Mouse (Mus musculus) liver, embryonic 15.5 days (tissue): ENCODE data around the gene Fam110a. TPM values are rescaled to one million over a fixed set of nuclear protein-coding genes. Genes with fewer than 3 reads are reported as not detected.

ENCODE experiments used
- ATAC-seq: fragments of 200-750 bp; cut with Nextera tagmentation; 2 replicates; pipeline ENCODE4 v1.8.0; 2017; ENCODE audit warnings: moderate number of reproducible peaks, mild to moderate bottlenecking, moderate library complexity; ENCODE audit not compliant: insufficient read depth
- H3K27ac ChIP-seq: fragments of 300-500 bp; sonication (generic); replicated peaks from 2 replicates; pipeline ENCODE4 v1.5.1; 2015; ENCODE audit warnings: mild to moderate bottlenecking, inconsistent platforms
- H3K27me3 ChIP-seq: fragments of 300-500 bp; sonication (generic); 2 replicates; pipeline ENCODE4 v1.6.1; 2015; ENCODE audit warnings: mild to moderate bottlenecking, inconsistent platforms
- H3K36me3 ChIP-seq: fragments of 300-500 bp; sonication (generic); replicated peaks from 2 replicates; pipeline ENCODE4 v1.6.1; 2015; ENCODE audit warnings: moderate library complexity, mild to moderate bottlenecking, inconsistent platforms
- H3K4me1 ChIP-seq: fragments of 300-500 bp; sonication (generic); replicated peaks from 2 replicates; pipeline ENCODE4 v1.6.1; 2015; ENCODE audit warnings: inconsistent platforms
- H3K4me2 ChIP-seq: fragments of 300-500 bp; sonication (generic); 2 replicates; pipeline ENCODE4 v1.6.1; 2015; ENCODE audit warnings: moderate library complexity, mild to moderate bottlenecking, inconsistent platforms
- H3K4me3 ChIP-seq: fragments of 300-500 bp; sonication (generic); replicated peaks from 2 replicates; pipeline ENCODE4 v1.5.1; 2015; ENCODE audit warnings: mild to moderate bottlenecking, inconsistent platforms
- H3K9ac ChIP-seq: fragments of 300-500 bp; sonication (generic); 2 replicates; pipeline ENCODE4 v1.6.1; 2015; ENCODE audit warnings: moderate library complexity, mild to moderate bottlenecking, inconsistent platforms
- H3K9me3 ChIP-seq: fragments of 300-500 bp; sonication (generic); replicated peaks from 2 replicates; pipeline ENCODE4 v1.6.1; 2016; ENCODE audit warnings: inconsistent platforms
- WGBS: fragments of 180-500 bp; shearing (Covaris S2); methylation state at CpG from one replicate; pipeline ENCODE4 v1.1.7; 2015; ENCODE audit warnings: mixed read lengths; ENCODE audit not compliant: insufficient replicate concordance; 5-methylcytosine and 5-hydroxymethylcytosine counted together
- polyA plus RNA-seq: library from polyadenylated mRNA; unstranded; fragments of >200 nt; fragmentation: Nextera tagmentation; extraction: Ambion mirVana; gene quantifications from 2 replicates; pipeline ENCODE4 v1.2.1, GENCODE M21; 2015

The Fam110a gene
- polyA plus RNA-seq, 1 experiment from 2014 or later, result 9.8 TPM

- H3K4me2 ChIP-seq, result no peak overlapping the region
- H3K4me3 ChIP-seq, result no peak overlapping the region
- peak; percentile 67 for ATAC-seq
- no peak overlapping the region for H3K9ac ChIP-seq
- no peaks in the 10 kb centered on the region for H3K9me3 ChIP-seq
- peak overlapping the region; percentile 43; the same call in 1 of the 2 replicates for H3K27ac ChIP-seq
- WGBS, result 46% methylated on average over 5 of the region's 5 CpGs
- H3K36me3 ChIP-seq, result no peaks in the 10 kb centered on the region
- H3K4me1 ChIP-seq, result peaks cover 20% of the 10 kb centered on the region
- H3K27me3 ChIP-seq, result no peaks in the 10 kb centered on the region
Measured at GRCm38 (mm10) chr2:151959274-151959673, 20.7 kb downstream of the Fam110a start.

GRCm38 (mm10) chr2:151956500-151957137, 23.4 kb downstream of the Fam110a start:
- Histone ChIP-seq H3K9me3 (no peaks in the 10 kb centered on the region), H3K27ac (no peak overlapping the region), H3K4me3 (no peak overlapping the region), H3K27me3 (no peaks in the 10 kb centered on the region), H3K36me3 (no peaks in the 10 kb centered on the region), H3K4me1 (peaks cover 9% of the 10 kb centered on the region), H3K4me2 (no peak overlapping the region), H3K9ac (no peak overlapping the region)
- 49% methylated on average over 4 of the region's 4 CpGs for WGBS
- ATAC-seq, result no peak

- no peak overlapping the region for H3K4me3 ChIP-seq
- ATAC-seq, result no peak
- no peaks in the 10 kb centered on the region for H3K9me3 ChIP-seq
- no peak overlapping the region for H3K27ac ChIP-seq
- H3K4me1 ChIP-seq, result peaks cover 1% of the 10 kb centered on the region
- no peak overlapping the region for H3K4me2 ChIP-seq
- H3K27me3 ChIP-seq, result no peaks in the 10 kb centered on the region
- no peaks in the 10 kb centered on the region for H3K36me3 ChIP-seq
- no peak overlapping the region for H3K9ac ChIP-seq
- 66% methylated on average over 8 of the region's 8 CpGs for WGBS
Measured at GRCm38 (mm10) chr2:151953665-151954064, 26.4 kb downstream of the Fam110a start.

DNA sequence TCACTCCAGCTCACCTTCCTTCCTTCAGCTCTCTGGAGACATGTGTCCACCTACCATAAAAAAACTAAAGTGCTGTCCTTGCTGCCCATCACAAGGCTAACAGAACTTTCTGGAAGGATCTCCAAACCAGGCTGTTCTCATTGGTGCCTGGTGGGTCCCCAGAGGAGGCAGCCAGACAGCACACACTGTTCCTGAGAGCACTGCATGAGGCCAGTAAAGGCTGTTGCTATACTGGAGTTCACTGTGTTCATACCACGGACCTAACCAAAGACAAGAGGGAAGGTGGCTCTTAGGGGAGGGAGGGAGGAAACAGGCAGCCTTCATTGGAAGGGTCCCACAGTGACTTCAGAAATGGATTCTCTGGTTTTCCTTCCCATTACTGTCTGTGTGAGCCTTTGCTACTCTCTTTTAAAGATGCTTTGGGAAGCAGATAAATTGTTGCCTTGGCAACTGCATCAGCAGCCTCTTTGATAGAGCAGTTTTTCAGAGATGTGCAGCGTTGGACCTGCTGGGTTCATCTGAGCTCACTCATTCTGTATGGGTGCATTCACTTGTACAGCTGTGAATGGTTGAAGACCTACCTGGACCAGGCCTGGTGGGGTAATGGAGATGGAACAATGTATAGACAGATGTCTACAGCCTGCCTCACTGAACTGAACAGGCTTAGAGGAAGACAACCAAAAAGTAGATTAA, 30.8 kb downstream of the Fam110a start:
- H3K4me1 ChIP-seq, result no peaks in the 10 kb centered on the region
- ATAC-seq, result no peak
- no peaks in the 10 kb centered on the region for H3K9me3 ChIP-seq
- no peaks in the 10 kb centered on the region for H3K36me3 ChIP-seq
- H3K27ac ChIP-seq, result no peak overlapping the region
- no peak overlapping the region for H3K4me2 ChIP-seq
- WGBS, result 53% methylated on average over 2 of the region's 2 CpGs
- H3K27me3 ChIP-seq, result no peaks in the 10 kb centered on the region
- no peak overlapping the region for H3K9ac ChIP-seq
- no peak overlapping the region for H3K4me3 ChIP-seq

- Histone ChIP-seq H3K9ac (no peak overlapping the region), H3K4me3 (no peak overlapping the region), H3K4me2 (no peak overlapping the region), H3K9me3 (no peaks in the 10 kb centered on the region), H3K36me3 (no peaks in the 10 kb centered on the region), H3K4me1 (no peaks in the 10 kb centered on the region), H3K27ac (no peak overlapping the region), H3K27me3 (no peaks in the 10 kb centered on the region)
- 65% methylated on average over 7 of the region's 7 CpGs for WGBS
- no peak for ATAC-seq
Measured at GRCm38 (mm10) chr2:151948311-151948710, 31.7 kb downstream of the Fam110a start.

DNA sequence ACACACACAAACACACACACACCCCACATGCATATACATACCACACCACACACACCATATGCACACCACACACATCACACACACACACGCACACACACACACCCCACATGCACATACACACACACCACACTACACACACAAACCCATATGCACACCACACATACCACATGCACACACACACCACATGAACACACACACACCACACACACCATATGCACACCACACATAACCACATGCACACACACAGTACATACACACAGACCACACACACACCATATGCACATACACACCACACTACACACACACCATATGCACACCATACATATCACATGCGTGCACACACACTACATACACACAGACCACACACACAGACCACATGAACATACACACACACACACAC, 32.4 kb downstream of the Fam110a start:
- Histone ChIP-seq H3K9me3 (no peaks in the 10 kb centered on the region), H3K4me3 (no peak overlapping the region), H3K4me1 (no peaks in the 10 kb centered on the region), H3K9ac (no peak overlapping the region), H3K4me2 (no peak overlapping the region), H3K36me3 (no peaks in the 10 kb centered on the region), H3K27ac (no peak overlapping the region), H3K27me3 (no peaks in the 10 kb centered on the region)
- WGBS, result 59% methylated on average over 2 of the region's 2 CpGs
- ATAC-seq, result no peak

DNA sequence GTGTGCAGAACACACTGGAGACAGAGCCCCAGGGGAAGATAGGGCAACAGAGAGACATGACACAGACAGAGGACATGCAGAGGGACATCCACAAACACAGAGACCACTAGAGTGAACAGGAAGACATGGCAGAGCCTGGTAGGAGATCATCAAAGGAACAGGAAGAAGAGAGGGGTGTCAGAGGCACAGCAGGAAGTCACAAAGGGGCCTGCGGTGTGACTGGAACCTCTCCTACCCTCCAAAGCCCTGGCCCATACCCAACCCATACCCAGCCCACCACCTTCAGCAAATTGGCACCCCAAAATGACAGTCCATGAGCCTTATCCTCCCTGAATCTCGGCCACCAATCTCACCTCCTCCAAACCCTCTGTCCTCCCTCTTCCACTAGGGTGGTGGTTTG, 35.9 kb downstream of the Fam110a start:
- Histone ChIP-seq H3K36me3 (no peaks in the 10 kb centered on the region), H3K4me1 (no peaks in the 10 kb centered on the region), H3K27me3 (no peaks in the 10 kb centered on the region), H3K9me3 (no peaks in the 10 kb centered on the region), H3K4me2 (no peak overlapping the region), H3K4me3 (no peak overlapping the region), H3K9ac (no peak overlapping the region), H3K27ac (no peak overlapping the region)
- 31% methylated on average over 2 of the region's 2 CpGs for whole genome bisulfite sequencing
- no peak for ATAC-seq

GRCm38 (mm10) chr2:151941269-151941668, 38.8 kb downstream of the Fam110a start:
- Histone ChIP-seq H3K4me3 (no peak overlapping the region), H3K27me3 (no peaks in the 10 kb centered on the region), H3K4me1 (no peaks in the 10 kb centered on the region), H3K9me3 (no peaks in the 10 kb centered on the region), H3K36me3 (no peaks in the 10 kb centered on the region), H3K4me2 (no peak overlapping the region), H3K9ac (no peak overlapping the region), H3K27ac (no peak overlapping the region)
- ATAC-seq, result no peak; the same call in 1 of the 2 replicates
- WGBS, result 29% methylated on average over 2 of the region's 2 CpGs

- Histone ChIP-seq H3K4me2 (no peak overlapping the region), H3K4me3 (no peak overlapping the region), H3K36me3 (no peaks in the 10 kb centered on the region), H3K27ac (no peak overlapping the region), H3K4me1 (no peaks in the 10 kb centered on the region), H3K27me3 (no peaks in the 10 kb centered on the region), H3K9me3 (no peaks in the 10 kb centered on the region), H3K9ac (no peak overlapping the region)
- no peak for ATAC-seq
- 51% methylated on average over 5 of the region's 5 CpGs for WGBS
Measured at GRCm38 (mm10) chr2:151939651-151940420, 40.2 kb downstream of the Fam110a start.

DNA sequence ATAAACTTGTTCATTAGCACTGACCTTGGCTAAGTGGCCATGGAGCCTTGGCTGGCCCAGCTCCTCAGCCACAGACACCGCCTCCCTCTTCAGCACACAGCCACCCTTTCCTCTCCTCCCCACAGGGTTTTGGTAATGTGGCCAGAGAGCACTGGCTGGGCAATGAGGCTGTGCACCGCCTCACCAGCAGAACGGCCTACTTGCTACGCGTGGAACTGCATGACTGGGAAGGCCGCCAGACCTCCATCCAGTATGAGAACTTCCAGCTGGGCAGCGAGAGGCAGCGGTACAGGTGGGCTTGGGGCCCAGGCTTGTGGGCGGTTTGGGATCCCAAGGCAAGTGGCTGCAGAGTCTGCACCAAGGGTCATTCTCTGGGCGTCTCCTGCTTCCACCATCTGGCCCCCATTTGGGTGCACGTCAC, 41.2 kb downstream of the Fam110a start:
- no peaks in the 10 kb centered on the region for H3K9me3 ChIP-seq
- no peaks in the 10 kb centered on the region for H3K36me3 ChIP-seq
- 69% methylated on average over 11 of the region's 11 CpGs for WGBS
- no peak overlapping the region for H3K4me2 ChIP-seq
- ATAC-seq, result no peak
- no peaks in the 10 kb centered on the region for H3K27me3 ChIP-seq
- no peak overlapping the region for H3K27ac ChIP-seq
- H3K4me1 ChIP-seq, result no peaks in the 10 kb centered on the region
- no peak overlapping the region for H3K9ac ChIP-seq
- no peak overlapping the region for H3K4me3 ChIP-seq

GRCm38 (mm10) chr2:151937893-151938292, 42.1 kb downstream of the Fam110a start:
- ATAC-seq, result no peak
- Histone ChIP-seq H3K27me3 (no peaks in the 10 kb centered on the region), H3K4me1 (no peaks in the 10 kb centered on the region), H3K9ac (no peak overlapping the region), H3K36me3 (no peaks in the 10 kb centered on the region), H3K4me3 (no peak overlapping the region), H3K4me2 (no peak overlapping the region), H3K9me3 (no peaks in the 10 kb centered on the region), H3K27ac (no peak overlapping the region)
- WGBS, result 15% methylated on average over 3 of the region's 3 CpGs
